In the genomic region with DNA sequence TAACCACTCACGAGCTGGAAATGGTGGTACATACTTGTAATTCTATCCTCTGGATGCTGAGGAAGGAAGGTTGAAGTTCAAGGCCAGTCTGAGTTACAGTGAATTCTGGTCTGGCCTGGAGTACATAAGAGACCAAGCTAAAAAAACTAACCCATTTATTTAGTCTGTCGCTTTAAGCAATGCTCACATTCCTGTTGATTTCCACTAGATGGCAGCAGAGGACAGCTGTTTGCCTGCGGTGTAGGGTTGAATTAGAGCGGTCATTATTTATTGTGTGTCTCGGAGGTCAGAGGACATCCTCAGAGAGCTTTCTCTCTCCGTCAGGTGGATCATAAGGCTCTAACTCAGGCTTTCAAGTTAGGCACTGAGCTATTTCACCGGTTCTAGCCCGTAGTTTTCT, we compare ENCODE assay signal across 8 mouse cellular contexts. TPM values are rescaled to one million over a fixed set of nuclear protein-coding genes. Genes with fewer than 3 reads are reported as not detected.
DNase-seq lines count a peak whose midpoint lies in the region; ATAC-seq and TF ChIP-seq lines count a peak whose summit lies in the region.

No protein-coding gene starts in this region.

- TF ChIP-seq POLR2A in testis, adult 2 months (IDR thresholded peaks at IDR 0.05; ENCODE audit: control insufficient read depth, low read depth, low read length) = no peak

- H3K4me3 ChIP-seq in testis, adult 2 months (ENCODE audit: control insufficient read depth, low read depth, low read length) = no peak overlapping the region
- no peak overlapping the region for H3K4me3 ChIP-seq in embryonic facial prominence, embryonic 10.5 days
- H3K4me3 ChIP-seq in heart, embryonic 15.5 days = no peak overlapping the region
- H3K4me3 ChIP-seq in midbrain, embryonic 10.5 days = no peak overlapping the region

- ATAC-seq in heart, embryonic 15.5 days (replicated peaks; ENCODE audit: insufficient number of reproducible peaks, insufficient read depth, low FRiP score, low read depth) = 0 out of 2 replicates have a peak, but pooled peaks have one; percentile 39

- H3K9me3 ChIP-seq in embryonic facial prominence, embryonic 10.5 days = no peaks in the 10 kb centered on the region
- H3K9me3 ChIP-seq in heart, embryonic 15.5 days (replicated peaks) = 0 out of 2 replicates have a peak, but pooled peaks cover under 1% of the 10 kb centered on the region
- H3K9me3 ChIP-seq in midbrain, embryonic 10.5 days (replicated peaks) = no peaks in the 10 kb centered on the region

- H3K4me1 ChIP-seq in testis, adult 2 months (ENCODE audit: control insufficient read depth, insufficient read depth, low read length) = peaks cover 2% of the 10 kb centered on the region; the same call in 1 of the 2 replicates
- peaks cover 3% of the 10 kb centered on the region; the same call in 1 of the 2 replicates for H3K4me1 ChIP-seq in embryonic facial prominence, embryonic 10.5 days
- H3K4me1 ChIP-seq in heart, embryonic 15.5 days (replicated peaks) = no peaks in the 10 kb centered on the region
- H3K4me1 ChIP-seq in midbrain, embryonic 10.5 days = no peaks in the 10 kb centered on the region

- WGBS in embryonic facial prominence, embryonic 10.5 days = 12% methylated on average over 8 of the region's 8 CpGs
- WGBS in heart, embryonic 15.5 days = 10% methylated on average over 8 of the region's 8 CpGs
- WGBS in midbrain, embryonic 10.5 days = 14% methylated on average over 8 of the region's 8 CpGs

- H3K9ac ChIP-seq in heart, embryonic 15.5 days = no peak overlapping the region

- DNase-seq in testis, postnatal 10 days (ENCODE audit: low spot score) = no peak
- peak; percentile 27 for DNase-seq in adrenal gland, adult 8-10 months
- DNase-seq in embryonic facial prominence, embryonic 10.5 days (ENCODE audit: low spot score) = peak; percentile 71
- DNase-seq in kidney, postnatal 10 days = peak; percentile 69
- DNase-seq in midbrain, embryonic 10.5 days (ENCODE audit: low spot score) = peak; percentile 69
- DNase-seq in thymus, postnatal 25 days = peak; percentile 33

- no peak overlapping the region for H3K27ac ChIP-seq in testis, adult 2 months (ENCODE audit: control insufficient read depth, insufficient read depth, low read depth, low read length)
- no peak overlapping the region for H3K27ac ChIP-seq in embryonic facial prominence, embryonic 10.5 days (replicated peaks)
- H3K27ac ChIP-seq in heart, embryonic 15.5 days = no peak overlapping the region
- H3K27ac ChIP-seq in midbrain, embryonic 10.5 days (replicated peaks) = no peak overlapping the region

- peak; percentile 37; the same call in 1 of the 2 replicates for TF ChIP-seq CTCF in testis, adult 2 months (IDR thresholded peaks at IDR 0.05; ENCODE audit: control insufficient read depth, insufficient read depth, insufficient replicate concordance, low read depth, low read length)

- no peak overlapping the region for H3K4me2 ChIP-seq in heart, embryonic 15.5 days

- no peaks in the 10 kb centered on the region for H3K36me3 ChIP-seq in testis, adult 2 months (ENCODE audit: control insufficient read depth, insufficient read depth, low read length)
- no peaks in the 10 kb centered on the region for H3K36me3 ChIP-seq in embryonic facial prominence, embryonic 10.5 days (replicated peaks)
- no peaks in the 10 kb centered on the region for H3K36me3 ChIP-seq in heart, embryonic 15.5 days
- H3K36me3 ChIP-seq in midbrain, embryonic 10.5 days = no peaks in the 10 kb centered on the region

- no peaks in the 10 kb centered on the region for H3K27me3 ChIP-seq in testis, adult 2 months (ENCODE audit: control insufficient read depth, insufficient read depth, low read length)
- H3K27me3 ChIP-seq in embryonic facial prominence, embryonic 10.5 days (replicated peaks; ENCODE audit: low read depth, poor library complexity, severe bottlenecking) = no peaks in the 10 kb centered on the region
- no peaks in the 10 kb centered on the region for H3K27me3 ChIP-seq in heart, embryonic 15.5 days
- H3K27me3 ChIP-seq in midbrain, embryonic 10.5 days (ENCODE audit: low read depth, poor library complexity, severe bottlenecking) = no peaks in the 10 kb centered on the region

RNA-seq across cellular contexts. Expression of a gene that starts 14.4 kb away (rescaled TPM):
- 34.0 and 36.7 TPM in 2 replicates for polyA plus RNA-seq in testis, adult 2 months (2012; rRNA removed)
- 100 to 1,000 TPM; 109 to 126 (median 119) TPM for total RNA-seq in adrenal gland, adult 8-10 months (2022)
- polyA plus RNA-seq in embryonic facial prominence, embryonic 10.5 days (2016; fragmentation: Nextera tagmentation; extraction: Ambion mirVana) = 87.5 and 92.9 TPM in 2 replicates
- polyA plus RNA-seq in heart, embryonic 15.5 days (2015; fragmentation: Nextera tagmentation; extraction: Ambion mirVana) = 57.1 and 63.1 TPM in 2 replicates
- polyA plus RNA-seq in midbrain, embryonic 10.5 days (2016; fragmentation: Nextera tagmentation; extraction: Ambion mirVana) = 109 and 110 TPM in 2 replicates
